Mouse (Mus musculus): Measurements from ENCODE around the gene Cacnb3. TPM values are rescaled to one million over a fixed set of nuclear protein-coding genes. Genes with fewer than 3 reads are reported as not detected.

The Cacnb3 gene
- polyA plus RNA-seq (2015; fragmentation: Illumina TruSeq; extraction: RNeasy Lipid Tissue Mini Kit (QIAGEN cat#74804); ENCODE audit: low read depth, low replicate concordance): 201 TPM

DNA sequence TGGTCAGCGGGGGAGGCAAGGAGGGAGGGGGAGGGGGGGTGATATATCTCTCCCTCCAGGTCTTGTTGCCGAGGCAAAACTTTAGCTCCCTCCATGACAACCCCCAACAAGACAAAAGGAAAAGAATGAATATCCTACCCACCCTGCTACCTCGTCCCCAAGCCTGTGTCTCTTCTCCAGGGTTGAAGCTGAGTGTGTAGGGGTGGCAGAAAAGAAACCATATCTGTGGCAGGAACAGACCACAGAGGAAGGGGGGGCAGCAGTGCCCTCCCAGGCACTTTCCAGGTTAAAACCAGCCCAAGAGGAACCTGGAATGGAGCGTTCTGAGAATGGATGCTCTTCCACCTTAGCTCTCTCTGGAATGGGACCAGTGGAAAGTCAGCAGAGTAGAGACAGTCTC lies at the start of gene Cacnb3:
Gene Cacnb3, plus strand, starts transcription at position 301 of the 400 bp plus-strand sequence.

DNA sequence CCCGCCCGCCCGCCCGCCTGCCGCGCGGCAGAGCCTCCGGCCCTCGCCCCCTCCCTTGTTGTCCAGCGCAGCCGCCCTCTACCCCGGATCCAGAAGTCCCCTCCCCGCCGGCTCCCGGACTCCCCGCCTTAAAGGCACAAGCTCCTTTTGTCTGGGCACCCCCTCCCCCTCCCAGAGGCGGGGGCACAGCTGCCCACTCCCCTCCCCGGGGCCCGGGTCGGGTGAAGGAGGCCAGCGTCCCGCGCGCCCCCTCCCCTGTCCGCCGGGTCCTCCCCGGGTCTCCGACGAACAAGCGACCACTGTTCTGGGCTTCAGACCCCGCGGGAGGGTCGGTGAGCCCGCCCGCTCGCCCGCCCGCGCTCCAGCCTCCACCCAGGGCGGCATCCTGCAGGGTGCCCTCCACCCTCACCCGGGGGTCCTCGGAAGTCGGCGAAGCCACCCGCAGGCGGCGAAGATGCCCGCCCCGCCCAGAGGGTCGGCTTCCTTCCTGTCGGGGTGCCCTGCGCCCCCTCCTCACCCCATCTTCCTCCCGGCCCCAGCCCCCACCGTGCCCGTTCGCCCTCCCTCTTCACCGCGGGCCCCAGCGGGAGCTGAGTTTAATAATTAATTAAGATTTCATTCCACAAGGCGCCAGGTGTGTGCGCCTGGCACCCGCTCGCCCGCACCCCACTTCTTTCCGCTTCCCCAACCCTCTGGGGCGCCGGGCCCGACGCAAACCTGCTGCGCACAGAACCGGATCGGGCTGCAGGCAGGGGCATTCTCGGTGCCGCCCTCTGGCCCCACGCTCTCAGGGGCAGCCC lies 21.1 kb upstream of the Cacnb3 start, which contains the start of gene Adcy6:
Gene Adcy6, minus strand, starts transcription at position 746 of the 800 bp plus-strand sequence.

DNA sequence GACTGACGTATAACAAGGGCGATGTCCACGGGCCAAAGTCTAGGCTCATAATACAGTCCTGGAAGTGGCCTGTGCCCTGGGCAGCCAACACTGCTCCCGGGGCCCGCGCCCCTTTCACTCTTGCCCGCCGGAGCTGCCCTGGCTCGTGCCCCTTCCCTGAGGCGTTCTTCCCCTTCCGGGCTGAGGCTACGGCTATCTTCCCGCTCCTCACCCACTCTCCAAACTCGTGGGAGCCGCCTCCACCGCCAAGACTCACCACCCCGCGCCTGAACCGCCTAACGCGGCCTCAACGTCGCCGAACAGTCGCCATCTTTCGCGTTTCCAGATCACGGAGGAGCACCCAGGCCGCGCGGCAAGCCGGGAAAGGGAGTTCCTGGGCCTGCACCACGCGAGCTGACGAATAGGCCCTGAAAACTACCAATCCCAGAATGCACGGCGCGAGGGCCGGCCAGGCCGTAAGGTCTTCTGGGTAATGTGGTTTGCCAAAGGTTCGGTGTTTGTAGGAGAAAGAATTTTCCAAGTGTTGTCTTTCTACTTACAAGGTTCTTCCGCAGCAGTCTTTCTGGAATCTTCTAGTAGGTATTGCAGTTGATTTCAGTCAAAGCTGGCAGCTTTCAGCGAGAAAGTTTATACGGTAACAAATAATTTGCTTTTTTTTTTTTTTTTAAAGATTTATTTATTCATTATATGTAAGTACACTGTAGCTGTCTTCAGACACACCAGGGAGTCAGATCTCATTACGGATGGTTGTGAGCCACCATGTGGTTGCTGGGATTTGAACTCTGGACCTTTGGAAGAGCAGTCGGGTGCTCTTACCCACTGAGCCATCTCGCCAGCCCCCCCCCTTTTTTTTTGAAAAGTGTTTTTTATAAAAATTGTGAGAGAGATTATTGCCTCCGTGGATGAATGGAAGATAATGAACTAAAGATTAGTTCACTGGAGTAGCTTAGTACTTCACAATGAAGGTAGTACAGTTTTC lies 32.2 kb downstream of the Cacnb3 start, which contains the start of gene Ddx23:
Gene Ddx23, minus strand, starts transcription at position 328 of the 979 bp plus-strand sequence.

DNA sequence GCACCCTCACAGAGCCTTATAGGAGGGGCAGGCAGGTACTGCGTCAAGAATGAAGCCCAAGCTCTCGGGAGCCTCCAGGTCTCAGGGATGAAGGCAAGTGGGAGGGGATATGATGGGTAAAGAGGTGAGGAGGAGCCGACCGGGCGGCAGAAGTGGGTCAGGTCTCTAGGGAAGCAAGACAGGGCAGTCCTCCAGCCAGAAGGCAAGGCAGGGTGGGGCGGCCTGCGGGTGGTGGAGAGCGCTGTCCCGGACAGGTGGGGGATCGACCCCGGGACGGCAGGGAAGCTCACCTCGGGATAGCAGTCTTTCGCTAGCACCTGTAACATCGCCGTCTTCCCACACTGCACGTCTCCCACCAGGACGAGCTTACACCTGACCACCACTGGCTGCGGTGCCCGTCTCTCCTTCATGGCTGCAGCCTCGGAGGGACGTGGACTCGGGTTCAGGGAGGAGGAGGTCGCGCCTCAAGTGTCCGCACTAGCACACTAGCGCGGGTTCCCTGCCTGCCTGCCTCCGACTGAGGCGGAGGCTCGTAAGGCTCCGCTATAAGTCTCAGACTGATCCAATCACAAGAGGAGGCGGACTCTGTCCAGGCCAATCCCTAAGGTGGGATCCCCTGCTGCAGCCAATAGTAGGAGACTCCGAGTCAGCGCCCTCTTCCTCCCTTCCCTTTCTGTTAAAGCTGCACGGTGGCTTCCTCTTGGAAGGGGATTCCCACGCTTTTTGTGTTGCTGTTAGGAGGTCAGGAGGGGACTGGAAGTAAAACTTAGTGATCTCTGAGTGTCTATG lies 46.5 kb downstream of the Cacnb3 start, which contains the start of gene Rnd1:
Gene Rnd1, minus strand, starts transcription at position 522 of the 789 bp plus-strand sequence.

Other genes starting within 250 kb of the Cacnb3 start
- gene Olfr283, start 249.9 kb upstream of the Cacnb3 start, polyA plus RNA-seq (2015; fragmentation: Illumina TruSeq; extraction: RNeasy Lipid Tissue Mini Kit (QIAGEN cat#74804); ENCODE audit: low read depth, low replicate concordance): not detected
- gene Olfr282, start 199.6 kb upstream of the Cacnb3 start, polyA plus RNA-seq (2015; fragmentation: Illumina TruSeq; extraction: RNeasy Lipid Tissue Mini Kit (QIAGEN cat#74804); ENCODE audit: low read depth, low replicate concordance): not detected
- gene Olfr281, start 178.3 kb upstream of the Cacnb3 start, polyA plus RNA-seq (2015; fragmentation: Illumina TruSeq; extraction: RNeasy Lipid Tissue Mini Kit (QIAGEN cat#74804); ENCODE audit: low read depth, low replicate concordance): not detected
- not detected for gene OR5BS1P, start 160.9 kb upstream of the Cacnb3 start, polyA plus RNA-seq (2015; fragmentation: Illumina TruSeq; extraction: RNeasy Lipid Tissue Mini Kit (QIAGEN cat#74804); ENCODE audit: low read depth, low replicate concordance)
- gene Lalba, start 148.1 kb upstream of the Cacnb3 start, polyA plus RNA-seq (2015; fragmentation: Illumina TruSeq; extraction: RNeasy Lipid Tissue Mini Kit (QIAGEN cat#74804); ENCODE audit: low read depth, low replicate concordance): not detected
- gene Olfr279, start 138.4 kb upstream of the Cacnb3 start, polyA plus RNA-seq (2015; fragmentation: Illumina TruSeq; extraction: RNeasy Lipid Tissue Mini Kit (QIAGEN cat#74804); ENCODE audit: low read depth, low replicate concordance): not detected
- 57.3 TPM for gene Kansl2, start 96.6 kb upstream of the Cacnb3 start, polyA plus RNA-seq (2015; fragmentation: Illumina TruSeq; extraction: RNeasy Lipid Tissue Mini Kit (QIAGEN cat#74804); ENCODE audit: low read depth, low replicate concordance)
- gene Ccnt1, start 59.9 kb upstream of the Cacnb3 start, polyA plus RNA-seq (2015; fragmentation: Illumina TruSeq; extraction: RNeasy Lipid Tissue Mini Kit (QIAGEN cat#74804); ENCODE audit: low read depth, low replicate concordance): 24.5 TPM
- not detected for gene 4930415O20Rik, start 59.8 kb upstream of the Cacnb3 start, polyA plus RNA-seq (2015; fragmentation: Illumina TruSeq; extraction: RNeasy Lipid Tissue Mini Kit (QIAGEN cat#74804); ENCODE audit: low read depth, low replicate concordance)
- 31.7 TPM for gene Adcy6, start 20.8 kb upstream of the Cacnb3 start, polyA plus RNA-seq (2015; fragmentation: Illumina TruSeq; extraction: RNeasy Lipid Tissue Mini Kit (QIAGEN cat#74804); ENCODE audit: low read depth, low replicate concordance)
- 52.9 TPM for gene Ddx23, start 32.1 kb downstream of the Cacnb3 start, polyA plus RNA-seq (2015; fragmentation: Illumina TruSeq; extraction: RNeasy Lipid Tissue Mini Kit (QIAGEN cat#74804); ENCODE audit: low read depth, low replicate concordance)
- 30.1 TPM for gene Rnd1, start 46.6 kb downstream of the Cacnb3 start, polyA plus RNA-seq (2015; fragmentation: Illumina TruSeq; extraction: RNeasy Lipid Tissue Mini Kit (QIAGEN cat#74804); ENCODE audit: low read depth, low replicate concordance)
- 6.9 TPM for gene Ccdc65, start 77.4 kb downstream of the Cacnb3 start, polyA plus RNA-seq (2015; fragmentation: Illumina TruSeq; extraction: RNeasy Lipid Tissue Mini Kit (QIAGEN cat#74804); ENCODE audit: low read depth, low replicate concordance)
- gene Fkbp11, start 97.4 kb downstream of the Cacnb3 start, polyA plus RNA-seq (2015; fragmentation: Illumina TruSeq; extraction: RNeasy Lipid Tissue Mini Kit (QIAGEN cat#74804); ENCODE audit: low read depth, low replicate concordance): 3.3 TPM
- 497 TPM for gene Arf3, start 132.4 kb downstream of the Cacnb3 start, polyA plus RNA-seq (2015; fragmentation: Illumina TruSeq; extraction: RNeasy Lipid Tissue Mini Kit (QIAGEN cat#74804); ENCODE audit: low read depth, low replicate concordance)
- 1.4 TPM for gene Wnt10b, start 147.3 kb downstream of the Cacnb3 start, polyA plus RNA-seq (2015; fragmentation: Illumina TruSeq; extraction: RNeasy Lipid Tissue Mini Kit (QIAGEN cat#74804); ENCODE audit: low read depth, low replicate concordance)
- gene Wnt1, start 159.0 kb downstream of the Cacnb3 start, polyA plus RNA-seq (2015; fragmentation: Illumina TruSeq; extraction: RNeasy Lipid Tissue Mini Kit (QIAGEN cat#74804); ENCODE audit: low read depth, low replicate concordance): 0.18 TPM
- 553 TPM for gene Ddn, start 178.7 kb downstream of the Cacnb3 start, polyA plus RNA-seq (2015; fragmentation: Illumina TruSeq; extraction: RNeasy Lipid Tissue Mini Kit (QIAGEN cat#74804); ENCODE audit: low read depth, low replicate concordance)
- 80.7 TPM for gene Prkag1, start 200.7 kb downstream of the Cacnb3 start, polyA plus RNA-seq (2015; fragmentation: Illumina TruSeq; extraction: RNeasy Lipid Tissue Mini Kit (QIAGEN cat#74804); ENCODE audit: low read depth, low replicate concordance)
- gene Kmt2d, start 240.4 kb downstream of the Cacnb3 start, polyA plus RNA-seq (2015; fragmentation: Illumina TruSeq; extraction: RNeasy Lipid Tissue Mini Kit (QIAGEN cat#74804); ENCODE audit: low read depth, low replicate concordance): 21.3 TPM

Data from brain, adult 10 weeks (tissue).